Mouse (Mus musculus): ENCODE data around the gene Washc3. TPM values are rescaled to one million over a fixed set of nuclear protein-coding genes. Genes with fewer than 3 reads are reported as not detected.

Gene Washc3
- polyA plus RNA-seq, 1 experiment from 2014 or later = 38.7 TPM

DNA sequence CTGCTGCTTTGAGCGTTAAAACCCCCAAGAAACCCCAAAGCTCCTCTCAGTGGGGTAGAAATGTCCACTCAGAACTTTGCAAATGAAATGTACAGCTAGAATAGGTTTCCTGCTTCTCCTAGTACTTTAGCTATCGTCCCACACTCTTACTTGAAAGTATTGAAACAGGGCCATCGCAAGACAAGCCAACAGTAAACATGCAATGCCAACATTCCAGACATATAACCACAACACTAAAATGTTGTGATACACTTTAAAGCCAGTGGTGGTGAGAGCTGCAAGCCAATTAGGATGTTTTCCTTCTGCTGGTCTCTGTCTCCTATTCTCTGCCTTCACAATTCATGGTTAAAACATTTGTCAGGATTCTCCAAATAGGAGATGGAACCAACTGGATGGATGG, 80.8 kb downstream of the Washc3 start:
- 86% methylated on average over 3 of the region's 3 CpGs for WGBS
- Histone ChIP-seq H3K4me1 (ENCODE audit: control insufficient read depth, insufficient read depth, low read length) (no peaks in the 10 kb centered on the region), H3K4me3 (ENCODE audit: low read depth, low read length) (no peak overlapping the region), H3K9me3 (ENCODE audit: control insufficient read depth, low read length) (no peaks in the 10 kb centered on the region), H3K27ac (ENCODE audit: low read depth, low read length) (no peak overlapping the region), H3K9ac (replicated peaks; ENCODE audit: low read depth, low read length) (no peak overlapping the region), H3K36me3 (ENCODE audit: control insufficient read depth, insufficient read depth, low read length) (no peaks in the 10 kb centered on the region), H3K27me3 (ENCODE audit: control insufficient read depth, insufficient read depth, low read length) (no peaks in the 10 kb centered on the region), H3K4me2 (ENCODE audit: low read depth, low read length) (no peak overlapping the region)
- ATAC-seq (ENCODE audit: low read depth) = no peak

DNA sequence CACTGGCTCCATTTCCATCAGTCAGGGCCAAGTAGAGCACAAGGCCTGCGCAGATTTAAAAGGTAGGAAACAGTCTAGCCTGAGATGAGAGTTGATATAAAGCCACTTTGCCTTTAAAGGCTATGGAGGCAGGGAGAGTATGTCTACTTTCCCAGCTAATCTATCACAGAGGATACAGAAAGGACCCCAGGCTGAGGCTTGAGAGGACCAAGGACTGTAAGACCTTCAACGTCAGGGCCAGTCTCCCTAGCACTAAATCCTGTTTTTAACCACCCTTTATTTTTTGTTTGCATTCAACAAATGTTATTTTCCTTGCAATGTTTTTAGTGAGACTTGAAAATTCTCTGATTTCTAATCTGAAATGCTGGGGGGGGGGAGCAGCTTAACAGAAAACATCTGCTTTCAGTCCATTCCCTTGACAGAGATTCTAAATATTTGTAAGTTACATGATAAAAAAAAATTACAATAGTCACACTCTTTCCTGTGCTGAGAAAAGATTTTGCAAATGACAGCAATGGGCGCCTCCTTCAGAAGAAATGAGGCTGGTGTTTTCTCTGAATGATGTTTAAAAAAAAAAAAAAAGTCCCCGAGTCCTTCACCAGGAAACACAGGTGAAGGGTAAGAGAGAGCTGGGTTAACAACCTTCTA, 83.6 kb downstream of the Washc3 start:
- Histone ChIP-seq H3K27ac (ENCODE audit: low read depth, low read length) (no peak overlapping the region), H3K9ac (replicated peaks; ENCODE audit: low read depth, low read length) (no peak overlapping the region), H3K4me2 (ENCODE audit: low read depth, low read length) (no peak overlapping the region), H3K4me3 (ENCODE audit: low read depth, low read length) (no peak overlapping the region), H3K4me1 (ENCODE audit: control insufficient read depth, insufficient read depth, low read length) (no peaks in the 10 kb centered on the region), H3K27me3 (ENCODE audit: control insufficient read depth, insufficient read depth, low read length) (no peaks in the 10 kb centered on the region), H3K9me3 (ENCODE audit: control insufficient read depth, low read length) (no peaks in the 10 kb centered on the region), H3K36me3 (ENCODE audit: control insufficient read depth, insufficient read depth, low read length) (no peaks in the 10 kb centered on the region)
- WGBS = 85% methylated on average over 4 of the region's 4 CpGs
- no peak for ATAC-seq (ENCODE audit: low read depth)

- 82% methylated on average over 8 of the region's 8 CpGs for WGBS
- no peak for ATAC-seq (ENCODE audit: low read depth)
- Histone ChIP-seq H3K9ac (replicated peaks; ENCODE audit: low read depth, low read length) (no peak overlapping the region), H3K9me3 (ENCODE audit: control insufficient read depth, low read length) (no peaks in the 10 kb centered on the region), H3K27ac (ENCODE audit: low read depth, low read length) (no peak overlapping the region), H3K4me2 (ENCODE audit: low read depth, low read length) (no peak overlapping the region), H3K4me3 (ENCODE audit: low read depth, low read length) (no peak overlapping the region), H3K4me1 (ENCODE audit: control insufficient read depth, insufficient read depth, low read length) (no peaks in the 10 kb centered on the region), H3K36me3 (ENCODE audit: control insufficient read depth, insufficient read depth, low read length) (no peaks in the 10 kb centered on the region), H3K27me3 (ENCODE audit: control insufficient read depth, insufficient read depth, low read length) (no peaks in the 10 kb centered on the region)
Measured at GRCm38 (mm10) chr10:88287261-88287660, 86.4 kb downstream of the Washc3 start.

DNA sequence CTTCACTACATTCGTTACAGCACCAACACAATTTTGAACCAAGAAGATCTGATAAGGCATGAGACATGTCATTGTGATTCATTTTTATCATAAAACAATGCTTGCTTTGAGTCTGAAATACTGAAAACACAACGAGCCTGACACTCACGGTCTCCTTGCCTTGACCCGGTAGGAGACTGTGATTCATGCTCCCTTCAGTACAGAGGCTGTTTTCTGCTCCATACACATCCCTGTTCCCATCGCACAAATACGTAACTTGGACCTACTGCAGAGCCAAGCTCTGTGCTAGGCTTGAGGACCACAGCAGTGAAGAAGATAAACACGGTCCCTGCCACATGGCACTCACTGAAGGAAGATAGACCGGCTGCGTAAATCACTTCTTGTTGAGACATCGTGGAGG, 87.2 kb downstream of the Washc3 start:
- no peak overlapping the region for H3K4me3 ChIP-seq (ENCODE audit: low read depth, low read length)
- H3K9me3 ChIP-seq (ENCODE audit: control insufficient read depth, low read length) = no peaks in the 10 kb centered on the region
- no peak overlapping the region for H3K27ac ChIP-seq (ENCODE audit: low read depth, low read length)
- WGBS = 80% methylated on average over 10 of the region's 10 CpGs
- no peak for ATAC-seq (ENCODE audit: low read depth)
- no peak overlapping the region for H3K4me2 ChIP-seq (ENCODE audit: low read depth, low read length)
- H3K27me3 ChIP-seq (ENCODE audit: control insufficient read depth, insufficient read depth, low read length) = no peaks in the 10 kb centered on the region
- H3K9ac ChIP-seq (replicated peaks; ENCODE audit: low read depth, low read length) = no peak overlapping the region
- no peaks in the 10 kb centered on the region for H3K4me1 ChIP-seq (ENCODE audit: control insufficient read depth, insufficient read depth, low read length)
- no peaks in the 10 kb centered on the region for H3K36me3 ChIP-seq (ENCODE audit: control insufficient read depth, insufficient read depth, low read length)

- Histone ChIP-seq H3K4me2 (ENCODE audit: low read depth, low read length) (no peak overlapping the region), H3K9ac (replicated peaks; ENCODE audit: low read depth, low read length) (no peak overlapping the region), H3K36me3 (ENCODE audit: control insufficient read depth, insufficient read depth, low read length) (no peaks in the 10 kb centered on the region), H3K27ac (ENCODE audit: low read depth, low read length) (no peak overlapping the region), H3K27me3 (ENCODE audit: control insufficient read depth, insufficient read depth, low read length) (no peaks in the 10 kb centered on the region), H3K4me3 (ENCODE audit: low read depth, low read length) (no peak overlapping the region), H3K4me1 (ENCODE audit: control insufficient read depth, insufficient read depth, low read length) (no peaks in the 10 kb centered on the region), H3K9me3 (ENCODE audit: control insufficient read depth, low read length) (no peaks in the 10 kb centered on the region)
- WGBS = 83% methylated on average over 6 of the region's 6 CpGs
- no peak for ATAC-seq (ENCODE audit: low read depth)
Measured at GRCm38 (mm10) chr10:88295091-88295490, 94.2 kb downstream of the Washc3 start.

Other genes starting within 250 kb of the Washc3 start
- gene Pmch, start 110.0 kb upstream of the Washc3 start, polyA plus RNA-seq (2014; fragmentation: Nextera tagmentation; extraction: Ambion mirVana) = 0.47 and 1.2 TPM in 2 replicates
- 2.1 and 2.8 TPM in 2 replicates for gene Parpbp, start 54.2 kb upstream of the Washc3 start, polyA plus RNA-seq (2014; fragmentation: Nextera tagmentation; extraction: Ambion mirVana)
- gene Nup37, start 54.1 kb upstream of the Washc3 start, polyA plus RNA-seq (2014; fragmentation: Nextera tagmentation; extraction: Ambion mirVana) = 23.6 and 25.8 TPM in 2 replicates
- gene Dram1, start 178.0 kb downstream of the Washc3 start, polyA plus RNA-seq (2014; fragmentation: Nextera tagmentation; extraction: Ambion mirVana) = 0.35 and 0.73 TPM in 2 replicates
- gene Gnptab, start 178.0 kb downstream of the Washc3 start, polyA plus RNA-seq (2014; fragmentation: Nextera tagmentation; extraction: Ambion mirVana) = 26.7 and 27.1 TPM in 2 replicates